Mouse (Mus musculus): Measurements from ENCODE around the gene Pin1rt1. TPM values are rescaled to one million over a fixed set of nuclear protein-coding genes. Genes with fewer than 3 reads are reported as not detected.

The Pin1rt1 gene
- polyA plus RNA-seq, 1 experiment from 2014 or later: not detected

GRCm38 (mm10) chr2:104711585-104712485, 4.3 kb downstream of the Pin1rt1 start, which contains the start of gene Tcp11l1:
Gene Tcp11l1 (minus strand): TSS chr2:104712169.
- H3K4me2 ChIP-seq: peak within 1 kb of the TSS; percentile 69
- peak; percentile 95 for ATAC-seq (ENCODE audit: low read depth)
- peak within 1 kb of the TSS; percentile 92 for H3K27ac ChIP-seq (replicated peaks)
- peak within 1 kb of the TSS; percentile 76 for H3K4me3 ChIP-seq
- H3K9me3 ChIP-seq: no peaks in the 10 kb centered on the region
- H3K36me3 ChIP-seq: 0 out of 2 replicates have a peak, but pooled peaks cover 3% of the 10 kb centered on the region
- H3K4me1 ChIP-seq (replicated peaks): peaks cover 32% of the 10 kb centered on the region
- no peaks in the 10 kb centered on the region for H3K27me3 ChIP-seq
- H3K9ac ChIP-seq: peak within 1 kb of the TSS; percentile 91
- under 1% methylated on average over 94 of the region's 99 CpGs for WGBS

DNA sequence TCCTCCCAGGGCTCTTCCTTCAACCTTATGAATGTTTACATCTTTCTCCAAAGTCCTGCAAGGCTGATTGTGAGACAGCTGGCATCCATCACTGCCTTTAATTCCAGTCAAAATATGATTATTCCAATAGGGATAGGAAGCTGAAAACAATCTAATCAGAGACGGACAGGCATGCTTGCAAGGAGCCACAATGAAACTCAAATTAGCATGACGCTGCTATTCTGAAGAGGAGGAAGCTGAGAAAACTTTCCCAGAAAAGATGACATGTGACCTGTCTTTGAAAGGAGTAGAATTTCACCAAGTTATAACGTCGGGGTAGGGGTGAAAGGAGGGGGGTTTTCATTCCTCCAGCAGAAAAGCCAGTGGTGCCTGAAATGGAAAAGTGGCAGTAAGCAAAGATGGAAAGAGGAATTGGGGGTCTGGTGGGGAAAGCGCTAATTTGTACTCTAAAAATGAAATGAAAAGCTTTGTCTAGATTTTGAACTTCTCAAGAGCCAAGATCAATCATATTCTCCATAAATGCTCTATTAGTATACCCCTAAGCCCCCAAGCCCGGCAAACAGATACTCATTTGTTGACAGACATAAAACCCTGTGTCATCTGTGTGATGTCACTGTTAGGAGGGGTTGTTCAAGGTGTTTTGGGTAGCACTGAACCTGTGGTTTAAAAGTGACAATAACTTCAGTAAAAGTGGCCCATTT, 5.4 kb downstream of the Pin1rt1 start:
- H3K36me3 ChIP-seq: peaks cover 10% of the 10 kb centered on the region
- H3K9me3 ChIP-seq: no peaks in the 10 kb centered on the region
- ATAC-seq (ENCODE audit: low read depth): peak; percentile 4; the same call in 1 of the 2 replicates
- H3K4me2 ChIP-seq: peak overlapping the region; percentile 69
- peak overlapping the region; percentile 91 for H3K9ac ChIP-seq
- 21% methylated on average over 6 of the region's 6 CpGs for WGBS
- peak overlapping the region; percentile 76 for H3K4me3 ChIP-seq
- peak overlapping the region; percentile 92 for H3K27ac ChIP-seq (replicated peaks)
- no peaks in the 10 kb centered on the region for H3K27me3 ChIP-seq
- H3K4me1 ChIP-seq (replicated peaks): peaks cover 32% of the 10 kb centered on the region

DNA sequence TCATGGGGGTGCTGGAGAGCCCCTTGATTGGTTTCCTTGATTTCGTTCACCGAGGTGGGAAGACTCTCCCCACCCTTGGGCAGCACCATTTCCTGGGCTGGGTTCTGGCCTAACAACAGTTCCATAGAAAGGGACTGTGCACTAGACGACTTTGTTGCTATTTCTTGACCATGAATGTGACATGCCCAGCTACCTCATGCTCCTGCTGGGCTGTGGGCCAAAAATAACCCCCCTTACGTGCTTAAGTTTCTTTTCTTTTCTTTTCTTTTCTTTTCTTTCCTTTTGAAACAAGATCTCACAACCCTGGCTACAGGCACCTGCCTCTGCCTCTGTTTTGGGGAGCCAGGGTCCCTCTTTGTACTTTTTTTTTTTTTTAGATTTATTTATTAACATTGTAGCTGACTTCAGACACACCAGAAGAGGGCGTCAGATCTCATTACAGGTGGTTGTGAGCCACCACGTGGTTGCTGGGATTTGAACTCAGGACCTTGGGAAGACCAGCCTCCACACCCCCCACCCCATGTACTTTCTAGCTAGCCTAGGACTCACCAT, 6.3 kb downstream of the Pin1rt1 start:
- ATAC-seq (ENCODE audit: low read depth): no peak
- H3K9ac ChIP-seq: no peak overlapping the region
- no peak overlapping the region for H3K27ac ChIP-seq (replicated peaks)
- no peak overlapping the region for H3K4me3 ChIP-seq
- WGBS: 62% methylated on average over 6 of the region's 6 CpGs
- H3K4me2 ChIP-seq: peak overlapping the region; percentile 69; the same call in 1 of the 2 replicates
- peaks cover 32% of the 10 kb centered on the region for H3K4me1 ChIP-seq (replicated peaks)
- no peaks in the 10 kb centered on the region for H3K27me3 ChIP-seq
- peaks cover 20% of the 10 kb centered on the region for H3K36me3 ChIP-seq
- no peaks in the 10 kb centered on the region for H3K9me3 ChIP-seq

DNA sequence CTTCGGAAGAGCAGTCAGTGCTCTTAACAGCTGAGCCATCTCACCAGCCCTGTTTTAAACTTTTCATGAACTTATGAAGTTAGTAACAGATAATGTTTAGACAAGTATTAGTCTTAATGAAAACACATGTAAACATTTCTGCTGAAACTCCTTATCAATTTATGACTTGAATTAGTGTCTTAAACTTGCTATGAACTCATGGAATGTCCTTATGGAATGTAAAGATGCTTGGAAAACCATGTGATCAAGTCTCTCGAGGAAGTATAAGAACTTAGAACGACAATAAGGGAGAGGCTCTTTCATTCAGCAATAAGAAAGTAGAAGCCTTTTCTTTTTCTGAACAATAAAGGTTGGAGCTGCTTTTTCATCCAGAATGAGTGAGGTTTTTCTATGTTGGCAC, 11.8 kb downstream of the Pin1rt1 start:
- no peaks in the 10 kb centered on the region for H3K4me1 ChIP-seq (replicated peaks)
- no peak for ATAC-seq (ENCODE audit: low read depth)
- H3K27ac ChIP-seq (replicated peaks): no peak overlapping the region
- peaks cover 34% of the 10 kb centered on the region for H3K36me3 ChIP-seq
- no peak overlapping the region for H3K4me3 ChIP-seq
- H3K9ac ChIP-seq: no peak overlapping the region
- H3K4me2 ChIP-seq: no peak overlapping the region
- 84% methylated on average over 3 of the region's 3 CpGs for WGBS
- no peaks in the 10 kb centered on the region for H3K9me3 ChIP-seq
- H3K27me3 ChIP-seq: no peaks in the 10 kb centered on the region

- Histone ChIP-seq H3K9ac (no peak overlapping the region), H3K27me3 (no peaks in the 10 kb centered on the region), H3K36me3 (peaks cover 39% of the 10 kb centered on the region), H3K4me2 (no peak overlapping the region), H3K27ac (replicated peaks) (no peak overlapping the region), H3K4me1 (replicated peaks) (no peaks in the 10 kb centered on the region), H3K4me3 (no peak overlapping the region), H3K9me3 (no peaks in the 10 kb centered on the region)
- 62% methylated on average over 3 of the region's 3 CpGs for WGBS
- no peak for ATAC-seq (ENCODE audit: low read depth)
Observed at GRCm38 (mm10) chr2:104703158-104703557, 13.0 kb downstream of the Pin1rt1 start.

DNA sequence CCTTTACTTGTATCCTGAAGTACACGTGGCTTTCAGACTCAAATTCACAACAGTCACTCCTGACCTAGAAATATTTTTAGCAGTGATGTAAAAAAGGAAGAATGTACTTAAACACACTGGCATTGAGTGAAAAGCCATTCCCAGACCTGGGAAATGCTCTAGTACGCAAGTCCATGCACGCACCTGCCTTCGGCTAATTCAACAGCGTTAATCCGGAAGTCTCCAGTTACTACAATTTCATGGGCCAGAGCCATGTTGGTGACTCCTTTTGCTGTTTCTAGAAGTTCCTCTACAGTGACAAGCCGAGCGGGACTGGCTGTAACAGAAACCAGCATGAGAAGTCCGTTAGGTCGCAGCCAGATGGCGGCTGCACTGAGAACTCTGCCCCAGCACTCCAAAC, 16.5 kb downstream of the Pin1rt1 start:
- no peak overlapping the region for H3K9ac ChIP-seq
- ATAC-seq (ENCODE audit: low read depth): no peak
- H3K36me3 ChIP-seq: peaks cover 30% of the 10 kb centered on the region
- H3K4me3 ChIP-seq: no peak overlapping the region
- H3K4me2 ChIP-seq: no peak overlapping the region
- H3K27ac ChIP-seq (replicated peaks): no peak overlapping the region
- no peaks in the 10 kb centered on the region for H3K4me1 ChIP-seq (replicated peaks)
- 89% methylated on average over 11 of the region's 11 CpGs for WGBS
- H3K9me3 ChIP-seq: no peaks in the 10 kb centered on the region
- no peaks in the 10 kb centered on the region for H3K27me3 ChIP-seq

- WGBS: 79% methylated on average over 2 of the region's 2 CpGs
- H3K27me3 ChIP-seq: no peaks in the 10 kb centered on the region
- H3K4me3 ChIP-seq: no peak overlapping the region
- no peak overlapping the region for H3K9ac ChIP-seq
- no peak for ATAC-seq (ENCODE audit: low read depth)
- H3K9me3 ChIP-seq: no peaks in the 10 kb centered on the region
- H3K4me2 ChIP-seq: no peak overlapping the region
- no peaks in the 10 kb centered on the region for H3K4me1 ChIP-seq (replicated peaks)
- peaks cover 4% of the 10 kb centered on the region for H3K36me3 ChIP-seq
- H3K27ac ChIP-seq (replicated peaks): no peak overlapping the region
Observed at GRCm38 (mm10) chr2:104692551-104692950, 23.6 kb downstream of the Pin1rt1 start.

DNA sequence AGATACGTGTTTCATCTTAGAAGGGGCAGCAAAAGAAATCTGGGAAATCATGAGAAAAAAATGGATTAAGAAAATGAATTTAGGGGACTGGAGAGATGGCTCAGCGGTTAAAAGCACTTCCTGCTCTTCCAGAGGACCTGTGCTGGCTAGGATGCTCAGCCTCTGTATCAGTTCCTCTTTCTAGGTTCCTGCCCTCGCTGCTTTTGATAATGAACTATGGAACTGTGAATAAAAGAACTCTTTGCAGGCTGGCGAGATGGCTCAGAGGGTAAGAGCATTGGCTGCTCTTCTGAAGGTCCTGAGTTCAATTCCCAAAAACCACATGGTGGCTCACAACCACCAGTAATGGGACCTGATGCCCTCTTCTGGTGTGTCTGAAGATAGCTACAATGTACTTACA, 25.5 kb downstream of the Pin1rt1 start:
- no peak overlapping the region for H3K4me2 ChIP-seq
- no peak for ATAC-seq (ENCODE audit: low read depth)
- H3K9ac ChIP-seq: no peak overlapping the region
- H3K36me3 ChIP-seq: no peaks in the 10 kb centered on the region
- no peak overlapping the region for H3K4me3 ChIP-seq
- no peak overlapping the region for H3K27ac ChIP-seq (replicated peaks)
- 85% methylated on average over 4 of the region's 4 CpGs for WGBS
- no peaks in the 10 kb centered on the region for H3K4me1 ChIP-seq (replicated peaks)
- H3K27me3 ChIP-seq: no peaks in the 10 kb centered on the region
- H3K9me3 ChIP-seq: no peaks in the 10 kb centered on the region

GRCm38 (mm10) chr2:104688724-104689123, 27.5 kb downstream of the Pin1rt1 start:
- Histone ChIP-seq H3K4me1 (replicated peaks) (no peaks in the 10 kb centered on the region; the same call in 1 of the 2 replicates), H3K36me3 (peaks cover 8% of the 10 kb centered on the region), H3K4me3 (no peak overlapping the region), H3K9ac (no peak overlapping the region), H3K9me3 (no peaks in the 10 kb centered on the region), H3K4me2 (no peak overlapping the region), H3K27ac (replicated peaks) (no peak overlapping the region), H3K27me3 (no peaks in the 10 kb centered on the region)
- WGBS: 75% methylated on average over 8 of the region's 8 CpGs
- no peak for ATAC-seq (ENCODE audit: low read depth)

- WGBS: 87% methylated on average over 3 of the region's 3 CpGs
- Histone ChIP-seq H3K4me1 (replicated peaks) (no peaks in the 10 kb centered on the region; the same call in 1 of the 2 replicates), H3K4me3 (no peak overlapping the region), H3K9me3 (no peaks in the 10 kb centered on the region), H3K9ac (no peak overlapping the region), H3K27me3 (no peaks in the 10 kb centered on the region), H3K4me2 (no peak overlapping the region), H3K36me3 (peaks cover 12% of the 10 kb centered on the region), H3K27ac (replicated peaks) (no peak overlapping the region)
- no peak for ATAC-seq (ENCODE audit: low read depth)
Observed at GRCm38 (mm10) chr2:104688321-104688720, 27.9 kb downstream of the Pin1rt1 start.

DNA sequence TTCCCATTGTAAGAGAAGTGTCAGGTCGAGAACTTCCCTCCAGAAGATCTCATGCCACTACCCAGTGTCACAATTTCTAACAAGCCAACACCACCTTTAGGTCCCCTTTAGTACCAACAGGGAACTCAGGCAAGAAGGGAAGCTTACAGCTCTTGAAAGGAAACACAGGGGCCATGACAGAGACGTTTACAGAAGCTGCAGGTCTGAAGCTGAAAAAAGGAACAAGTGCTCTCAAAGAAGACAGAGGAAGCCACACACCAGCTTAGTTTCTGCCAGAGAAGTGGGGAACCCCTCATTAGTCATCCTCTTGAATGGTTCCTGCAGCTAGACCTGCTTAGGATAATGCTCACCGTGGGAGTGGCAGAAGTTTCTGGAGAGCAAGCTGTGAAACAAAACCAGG, 28.9 kb downstream of the Pin1rt1 start:
- H3K4me1 ChIP-seq (replicated peaks): no peaks in the 10 kb centered on the region; the same call in 1 of the 2 replicates
- peaks cover 22% of the 10 kb centered on the region for H3K36me3 ChIP-seq
- H3K27me3 ChIP-seq: no peaks in the 10 kb centered on the region
- 82% methylated on average over 3 of the region's 3 CpGs for WGBS
- no peak overlapping the region for H3K27ac ChIP-seq (replicated peaks)
- H3K9ac ChIP-seq: no peak overlapping the region
- H3K4me2 ChIP-seq: no peak overlapping the region
- ATAC-seq (ENCODE audit: low read depth): no peak
- H3K4me3 ChIP-seq: no peak overlapping the region
- H3K9me3 ChIP-seq: no peaks in the 10 kb centered on the region

GRCm38 (mm10) chr2:104685418-104685817, 30.8 kb downstream of the Pin1rt1 start:
- H3K27me3 ChIP-seq: no peaks in the 10 kb centered on the region
- H3K36me3 ChIP-seq: peaks cover 41% of the 10 kb centered on the region
- WGBS: 6% methylated on average over 13 of the region's 13 CpGs
- no peaks in the 10 kb centered on the region; the same call in 1 of the 2 replicates for H3K4me1 ChIP-seq (replicated peaks)
- no peaks in the 10 kb centered on the region for H3K9me3 ChIP-seq
- no peak overlapping the region for H3K9ac ChIP-seq
- no peak overlapping the region for H3K4me2 ChIP-seq
- H3K4me3 ChIP-seq: no peak overlapping the region
- ATAC-seq (ENCODE audit: low read depth): peak; percentile 81
- H3K27ac ChIP-seq (replicated peaks): no peak overlapping the region
